Mouse (Mus musculus) bone marrow macrophage, adult 2 months (primary cell): ENCODE data around the gene Hist1h4h. TPM values are rescaled to one million over a fixed set of nuclear protein-coding genes. Genes with fewer than 3 reads are reported as not detected.
A peak's percentile ranks its signal among the peaks of the same experiment; 100 is the strongest.

Source experiments
- H3K27ac ChIP-seq: 2 replicates; pipeline ENCODE4 v1.5.1; 2012; ENCODE audit warnings: low read depth, low read length; ENCODE audit not compliant: insufficient read depth
- H3K4me1 ChIP-seq: 2 replicates; pipeline ENCODE4 v1.6.1; 2012; ENCODE audit warnings: low read length; ENCODE audit not compliant: control insufficient read depth, insufficient read depth
- H3K4me3 ChIP-seq: 2 replicates; pipeline ENCODE4 v1.5.1; 2012; ENCODE audit warnings: mild to moderate bottlenecking, low read length, moderate library complexity; ENCODE audit not compliant: insufficient read depth
- CTCF ChIP-seq: IDR thresholded peaks from 2 replicates; pipeline ENCODE4 v1.5.1; 2012; ENCODE audit warnings: low read depth, mild to moderate bottlenecking, low read length, moderate library complexity
- POLR2A ChIP-seq: IDR thresholded peaks from 2 replicates; pipeline ENCODE4 v1.6.1; 2012; ENCODE audit warnings: mild to moderate bottlenecking, low read depth, low read length, borderline replicate concordance
- polyA plus RNA-seq: library from polyadenylated mRNA; stranded (reverse); fragments of >200 nt; gene quantifications from 2 replicates; pipeline ENCODE4 v1.2.4, GENCODE M21; 2012; ENCODE audit not compliant: missing spikeins, insufficient read depth, insufficient read length

Gene Hist1h4h
- polyA plus RNA-seq, 1 experiment, result 2.5 TPM

- H3K27ac ChIP-seq, result no peak overlapping the region
- TF ChIP-seq POLR2A (no peak), CTCF (no peak)
- H3K4me3 ChIP-seq, result no peak overlapping the region
- H3K4me1 ChIP-seq, result peaks cover 2% of the 10 kb centered on the region
Measured at GRCm38 (mm10) chr13:23510127-23510526, 20.7 kb upstream of the Hist1h4h start.

- TF ChIP-seq POLR2A (no peak), CTCF (no peak)
- Histone ChIP-seq H3K27ac (no peak overlapping the region), H3K4me3 (no peak overlapping the region), H3K4me1 (peaks cover 5% of the 10 kb centered on the region)
Measured at GRCm38 (mm10) chr13:23513517-23513916, 17.3 kb upstream of the Hist1h4h start.

- Histone ChIP-seq H3K4me3 (no peak overlapping the region), H3K27ac (no peak overlapping the region), H3K4me1 (peaks cover 10% of the 10 kb centered on the region)
- TF ChIP-seq CTCF (no peak), POLR2A (no peak)
Measured at GRCm38 (mm10) chr13:23515281-23515680, 15.6 kb upstream of the Hist1h4h start.

DNA sequence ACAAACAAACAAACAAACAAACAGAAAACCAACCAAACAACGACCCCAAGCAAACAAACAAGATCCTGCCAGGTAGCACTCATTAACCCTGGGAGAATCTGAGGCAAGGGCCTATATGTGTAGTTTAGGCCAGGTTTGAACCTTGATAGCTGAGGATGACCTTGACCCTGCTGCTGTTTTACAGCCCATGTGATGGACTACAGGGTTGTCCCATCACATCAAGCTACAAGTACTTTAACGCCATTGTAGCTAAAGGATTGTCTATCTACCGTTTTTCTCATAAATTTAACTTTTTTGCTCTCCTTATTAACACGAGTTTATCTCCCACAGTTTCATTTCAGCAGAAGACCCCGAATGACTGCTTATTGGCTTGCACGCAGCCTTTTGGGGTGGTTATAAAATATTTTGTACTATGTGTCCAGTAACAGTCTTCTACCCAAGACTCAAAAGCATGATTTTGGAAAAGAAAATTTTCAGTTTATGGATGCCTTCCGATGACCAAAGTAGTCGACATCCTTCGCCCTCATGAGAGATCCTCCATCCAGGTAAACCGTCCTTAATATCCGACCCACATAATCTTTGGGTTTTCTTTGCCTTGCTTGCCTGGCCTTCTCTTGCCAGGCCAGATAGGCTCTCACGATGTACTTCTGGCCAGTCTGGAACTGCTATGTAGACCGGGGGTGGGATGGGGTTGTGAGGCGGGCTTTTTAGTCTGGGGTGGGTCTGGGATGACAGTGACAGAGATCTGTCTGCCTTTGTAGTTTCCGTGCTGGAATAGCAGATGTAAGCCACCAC is 14.8 kb upstream of the Hist1h4h start:
- Histone ChIP-seq H3K4me1 (peaks cover 8% of the 10 kb centered on the region), H3K27ac (no peak overlapping the region), H3K4me3 (0 out of 2 replicates have a peak overlapping the region, but pooled peaks have one; percentile 8)
- TF ChIP-seq POLR2A (no peak), CTCF (no peak)

- Histone ChIP-seq H3K27ac (peak overlapping the region; percentile 24; the same call in 1 of the 2 replicates), H3K4me1 (peaks cover 8% of the 10 kb centered on the region), H3K4me3 (peak overlapping the region; percentile 58)
- TF ChIP-seq POLR2A (no peak), CTCF (no peak)
Measured at GRCm38 (mm10) chr13:23516822-23517602, 13.8 kb upstream of the Hist1h4h start.

DNA sequence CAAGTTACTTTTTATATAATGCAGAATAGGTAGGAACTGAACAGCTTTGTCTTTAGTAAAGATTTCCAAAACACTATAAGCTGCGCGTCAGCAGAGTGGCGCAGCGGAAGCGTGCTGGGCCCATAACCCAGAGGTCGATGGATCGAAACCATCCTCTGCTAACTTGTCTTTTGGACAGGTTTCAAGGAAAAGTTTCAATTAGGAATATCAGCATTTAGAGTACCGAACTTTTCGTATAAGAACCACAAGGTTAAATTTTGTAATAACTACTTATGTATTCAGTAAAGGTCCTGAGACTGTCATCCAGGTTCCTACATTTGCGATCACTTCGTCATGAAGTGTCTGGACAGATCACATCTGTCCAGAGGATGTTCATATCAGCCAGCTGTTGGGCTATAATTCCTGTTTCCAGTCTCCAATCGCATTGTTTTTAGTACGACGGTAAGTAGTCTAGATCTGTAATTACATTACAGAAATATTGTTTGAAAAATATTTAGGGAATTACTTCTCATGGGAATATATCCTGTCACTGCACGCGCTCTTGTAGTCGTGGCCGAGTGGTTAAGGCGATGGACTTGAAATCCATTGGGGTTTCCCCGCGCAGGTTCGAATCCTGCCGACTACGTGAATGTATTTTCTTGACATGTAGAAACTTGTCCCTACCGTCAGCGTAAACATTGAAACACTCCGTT is 13.1 kb upstream of the Hist1h4h start:
- TF ChIP-seq CTCF (no peak), POLR2A (no peak)
- H3K4me3 ChIP-seq, result peak overlapping the region; percentile 58
- H3K4me1 ChIP-seq, result peaks cover 8% of the 10 kb centered on the region
- peak overlapping the region; percentile 65 for H3K27ac ChIP-seq

DNA sequence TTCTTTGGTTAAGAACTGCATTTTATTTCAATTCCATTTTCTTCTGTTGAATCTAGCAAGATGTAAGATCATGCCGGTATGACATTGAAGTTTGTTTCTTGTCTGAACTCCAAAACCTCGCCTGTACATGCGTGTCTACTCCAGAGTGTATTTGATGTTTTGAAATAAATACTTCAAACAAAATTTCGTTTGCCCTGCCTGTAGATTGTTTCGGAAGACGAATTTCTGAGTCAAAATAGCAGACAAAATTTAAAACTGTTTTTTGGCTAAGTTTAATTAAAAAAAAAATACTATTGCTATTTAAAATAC is 12.6 kb upstream of the Hist1h4h start:
- H3K27ac ChIP-seq, result peak overlapping the region; percentile 65
- TF ChIP-seq POLR2A, result no peak
- no peak for TF ChIP-seq CTCF

DNA sequence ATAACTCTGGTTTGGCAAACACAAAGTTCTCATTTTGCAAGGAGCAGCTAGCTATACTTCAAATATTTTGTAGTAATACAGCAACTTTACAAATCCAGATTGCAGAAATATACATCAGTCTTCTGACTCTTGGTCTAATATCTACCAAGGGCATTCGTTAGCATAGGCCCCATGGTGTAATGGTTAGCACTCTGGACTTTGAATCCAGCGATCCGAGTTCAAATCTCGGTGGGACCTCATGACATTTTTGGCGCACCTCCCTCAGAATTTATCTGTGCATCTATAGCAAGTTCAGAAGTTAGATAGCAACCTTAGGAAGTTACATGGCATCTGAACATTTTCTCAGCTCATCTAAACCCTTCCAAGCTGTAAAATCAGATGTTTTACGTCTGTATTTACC is 12.0 kb upstream of the Hist1h4h start:
- peak overlapping the region; percentile 57 for H3K4me3 ChIP-seq
- peaks cover 8% of the 10 kb centered on the region for H3K4me1 ChIP-seq
- H3K27ac ChIP-seq, result peak overlapping the region; percentile 32
- TF ChIP-seq CTCF (no peak), POLR2A (no peak)

More for the DNA sequence above, 12.6 kb upstream of the Hist1h4h start:
- peaks cover 8% of the 10 kb centered on the region for H3K4me1 ChIP-seq
- peak overlapping the region; percentile 57 for H3K4me3 ChIP-seq

DNA sequence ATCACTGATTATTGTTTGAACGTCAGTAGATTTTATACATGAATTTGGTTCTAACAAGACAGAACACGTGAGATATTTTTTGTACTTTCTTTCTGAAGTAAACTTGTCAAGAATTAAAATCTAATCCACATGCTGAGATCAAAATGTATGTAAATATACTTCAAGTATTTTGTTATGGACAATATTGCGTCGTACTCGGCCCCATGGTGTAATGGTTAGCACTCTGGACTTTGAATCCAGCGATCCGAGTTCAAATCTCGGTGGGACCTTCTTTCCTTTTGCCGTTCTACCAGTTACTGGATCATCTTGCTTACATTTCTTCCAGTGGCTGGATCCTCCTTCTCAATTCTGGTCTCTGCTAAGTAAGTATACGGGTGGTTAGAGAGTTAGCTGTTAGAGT is 11.4 kb upstream of the Hist1h4h start:
- peaks cover 10% of the 10 kb centered on the region for H3K4me1 ChIP-seq
- TF ChIP-seq POLR2A, result no peak
- no peak for TF ChIP-seq CTCF
- H3K27ac ChIP-seq, result peak overlapping the region; percentile 32
- peak overlapping the region; percentile 57 for H3K4me3 ChIP-seq
